Mouse (Mus musculus): ENCODE measurements at regions not wholly inside any gene's neighbourhood (a gene's known extent, or its start where the extent isn't known, plus 50 kb on each side); places are given as distances from the start of the nearest gene placed in this dataset.

GRCm38 (mm10) chr2:179099783-179100182 lies 342.4 kb upstream of the Cdh4 start:
- H3K27ac ChIP-seq (ENCODE audit: insufficient read depth, low read depth, low read length), result no peak overlapping the region
- TF ChIP-seq POLR2A (IDR thresholded peaks at IDR 0.05; ENCODE audit: insufficient read depth, low read depth, low read length) (no peak), CTCF (IDR thresholded peaks at IDR 0.05; ENCODE audit: insufficient read depth, low read depth, low read length) (no peak)

DNA sequence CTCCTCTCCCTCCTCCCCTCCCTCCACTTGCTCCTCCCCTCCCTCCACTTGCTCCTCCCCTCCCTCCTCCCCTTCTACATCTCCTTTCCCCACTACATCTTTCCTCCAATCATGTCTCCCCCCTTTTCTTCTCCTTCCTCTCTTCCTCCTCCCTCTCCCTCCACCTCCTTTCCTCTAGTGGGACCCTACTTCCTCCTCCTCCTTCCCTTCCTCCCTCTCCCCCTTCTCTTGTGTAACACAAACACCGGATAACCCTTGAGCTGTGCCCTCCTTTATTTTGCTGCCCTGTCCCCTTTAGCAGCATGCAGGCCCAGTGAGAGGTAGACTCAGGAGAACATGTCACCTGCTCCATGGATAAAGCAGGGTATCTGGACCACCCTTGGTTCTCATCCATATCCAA lies 339.1 kb upstream of the Cdh4 start:
- H3K4me3 ChIP-seq (ENCODE audit: insufficient read depth, low read depth, low read length), result no peak overlapping the region
- WGBS, result 76% methylated on average over 1 of the region's 1 CpGs
- TF ChIP-seq CTCF (IDR thresholded peaks at IDR 0.05; ENCODE audit: insufficient read depth, low read depth, low read length) (no peak), POLR2A (IDR thresholded peaks at IDR 0.05; ENCODE audit: insufficient read depth, low read depth, low read length) (no peak)
- peaks cover 18% of the 10 kb centered on the region for H3K4me1 ChIP-seq (ENCODE audit: control insufficient read depth, insufficient read depth, low read length)
- H3K27ac ChIP-seq (ENCODE audit: insufficient read depth, low read depth, low read length), result no peak overlapping the region

More at GRCm38 (mm10) chr2:179099783-179100182, 342.4 kb upstream of the Cdh4 start:
- 94% methylated on average over 1 of the region's 1 CpGs for WGBS
- no peak overlapping the region for H3K4me3 ChIP-seq (ENCODE audit: insufficient read depth, low read depth, low read length)
- peaks cover 10% of the 10 kb centered on the region for H3K4me1 ChIP-seq (ENCODE audit: control insufficient read depth, insufficient read depth, low read length)

GRCm38 (mm10) chr2:179112951-179113350 lies 329.3 kb upstream of the Cdh4 start:
- WGBS, result 65% methylated on average over 5 of the region's 5 CpGs
- TF ChIP-seq CTCF (IDR thresholded peaks at IDR 0.05; ENCODE audit: insufficient read depth, low read depth, low read length), result no peak
- no peak for TF ChIP-seq POLR2A (IDR thresholded peaks at IDR 0.05; ENCODE audit: insufficient read depth, low read depth, low read length)

GRCm38 (mm10) chr2:179128018-179128417 lies 314.2 kb upstream of the Cdh4 start:
- no peak overlapping the region for H3K27ac ChIP-seq (ENCODE audit: insufficient read depth, low read depth, low read length)
- no peak overlapping the region for H3K4me3 ChIP-seq (ENCODE audit: insufficient read depth, low read depth, low read length)
- TF ChIP-seq POLR2A (IDR thresholded peaks at IDR 0.05; ENCODE audit: insufficient read depth, low read depth, low read length), result no peak
- TF ChIP-seq CTCF (IDR thresholded peaks at IDR 0.05; ENCODE audit: insufficient read depth, low read depth, low read length), result no peak
- H3K4me1 ChIP-seq (ENCODE audit: control insufficient read depth, insufficient read depth, low read length), result peaks cover 3% of the 10 kb centered on the region; the same call in 1 of the 2 replicates
- 86% methylated on average over 3 of the region's 3 CpGs for WGBS

More at GRCm38 (mm10) chr2:179112951-179113350, 329.3 kb upstream of the Cdh4 start:
- Histone ChIP-seq H3K4me1 (ENCODE audit: control insufficient read depth, insufficient read depth, low read length) (peaks cover 12% of the 10 kb centered on the region), H3K27ac (ENCODE audit: insufficient read depth, low read depth, low read length) (no peak overlapping the region), H3K4me3 (ENCODE audit: insufficient read depth, low read depth, low read length) (no peak overlapping the region)

DNA sequence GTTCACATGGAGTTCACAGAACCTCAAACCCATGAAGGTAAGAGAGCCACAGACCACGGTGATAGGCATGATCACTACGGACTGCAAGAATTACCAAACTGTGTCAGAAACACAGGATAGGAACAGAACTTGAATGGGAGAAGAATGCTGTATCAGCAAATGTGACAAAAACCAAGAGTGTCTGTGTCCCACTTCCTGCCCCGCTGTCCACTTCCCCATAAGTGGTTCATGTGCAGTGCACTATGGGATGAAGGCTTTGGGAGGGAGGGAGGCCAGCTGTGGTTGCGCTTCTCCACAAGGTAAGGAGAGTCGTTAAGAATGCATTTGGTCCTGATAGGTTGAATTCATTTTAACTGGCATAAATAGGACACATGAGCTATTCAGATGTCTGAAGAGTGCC lies 313.8 kb upstream of the Cdh4 start:
- no peak for TF ChIP-seq POLR2A (IDR thresholded peaks at IDR 0.05; ENCODE audit: insufficient read depth, low read depth, low read length)
- TF ChIP-seq CTCF (IDR thresholded peaks at IDR 0.05; ENCODE audit: insufficient read depth, low read depth, low read length), result no peak
- H3K4me3 ChIP-seq (ENCODE audit: insufficient read depth, low read depth, low read length), result no peak overlapping the region
- 95% methylated on average over 5 of the region's 5 CpGs for WGBS
- no peak overlapping the region for H3K27ac ChIP-seq (ENCODE audit: insufficient read depth, low read depth, low read length)
- H3K4me1 ChIP-seq (ENCODE audit: control insufficient read depth, insufficient read depth, low read length), result peaks cover 3% of the 10 kb centered on the region; the same call in 1 of the 2 replicates

DNA sequence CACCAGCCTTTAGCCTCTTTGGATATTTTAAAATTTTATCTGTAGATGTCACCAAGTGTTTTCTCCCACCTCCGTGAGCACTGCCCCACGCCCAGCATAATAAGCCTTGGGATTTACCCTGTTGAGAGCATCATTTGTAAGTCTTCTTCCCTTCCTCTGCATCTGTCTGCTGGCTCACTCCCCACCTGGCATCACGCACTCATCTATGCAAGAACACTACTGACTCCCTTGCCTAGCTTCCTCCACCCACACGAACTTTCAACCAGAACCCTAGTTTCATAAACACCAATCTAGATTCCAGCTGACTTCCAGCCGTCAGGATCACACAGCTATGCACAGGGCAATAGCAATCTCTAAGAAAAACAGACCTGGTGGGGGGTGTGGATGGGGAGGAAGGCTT lies 311.2 kb upstream of the Cdh4 start:
- no peak for TF ChIP-seq CTCF (IDR thresholded peaks at IDR 0.05; ENCODE audit: insufficient read depth, low read depth, low read length)
- TF ChIP-seq POLR2A (IDR thresholded peaks at IDR 0.05; ENCODE audit: insufficient read depth, low read depth, low read length), result no peak
- H3K4me3 ChIP-seq (ENCODE audit: insufficient read depth, low read depth, low read length), result no peak overlapping the region
- WGBS, result 55% methylated on average over 5 of the region's 5 CpGs

GRCm38 (mm10) chr2:179142313-179142712 lies 299.9 kb upstream of the Cdh4 start:
- TF ChIP-seq CTCF (IDR thresholded peaks at IDR 0.05; ENCODE audit: insufficient read depth, low read depth, low read length) (no peak), POLR2A (IDR thresholded peaks at IDR 0.05; ENCODE audit: insufficient read depth, low read depth, low read length) (no peak)
- WGBS, result 87% methylated on average over 8 of the region's 8 CpGs
- no peak overlapping the region for H3K27ac ChIP-seq (ENCODE audit: insufficient read depth, low read depth, low read length)
- no peak overlapping the region for H3K4me3 ChIP-seq (ENCODE audit: insufficient read depth, low read depth, low read length)
- H3K4me1 ChIP-seq (ENCODE audit: control insufficient read depth, insufficient read depth, low read length), result no peaks in the 10 kb centered on the region

More for the DNA sequence above, 311.2 kb upstream of the Cdh4 start:
- Histone ChIP-seq H3K4me1 (ENCODE audit: control insufficient read depth, insufficient read depth, low read length) (no peaks in the 10 kb centered on the region), H3K27ac (ENCODE audit: insufficient read depth, low read depth, low read length) (no peak overlapping the region)

DNA sequence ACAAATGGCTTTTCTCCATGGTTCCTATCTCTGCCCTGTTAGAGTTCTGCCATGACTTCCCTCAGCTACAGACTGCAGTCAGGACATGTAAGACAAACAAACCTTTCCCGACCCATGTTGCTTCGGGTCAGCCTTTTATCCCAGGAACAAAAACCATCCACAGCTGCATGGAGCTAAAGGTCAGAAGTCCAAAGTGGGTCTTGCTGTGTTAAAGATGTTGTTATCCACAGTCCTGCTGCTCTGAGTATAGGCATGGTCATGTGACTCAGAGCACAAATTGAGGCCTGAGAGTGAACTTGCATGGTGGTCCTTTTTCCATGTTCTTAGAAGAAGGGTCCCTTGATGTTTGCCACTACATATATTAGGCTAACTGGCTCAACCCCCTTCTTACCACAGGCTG lies 296.5 kb upstream of the Cdh4 start:
- 76% methylated on average over 2 of the region's 2 CpGs for WGBS

DNA sequence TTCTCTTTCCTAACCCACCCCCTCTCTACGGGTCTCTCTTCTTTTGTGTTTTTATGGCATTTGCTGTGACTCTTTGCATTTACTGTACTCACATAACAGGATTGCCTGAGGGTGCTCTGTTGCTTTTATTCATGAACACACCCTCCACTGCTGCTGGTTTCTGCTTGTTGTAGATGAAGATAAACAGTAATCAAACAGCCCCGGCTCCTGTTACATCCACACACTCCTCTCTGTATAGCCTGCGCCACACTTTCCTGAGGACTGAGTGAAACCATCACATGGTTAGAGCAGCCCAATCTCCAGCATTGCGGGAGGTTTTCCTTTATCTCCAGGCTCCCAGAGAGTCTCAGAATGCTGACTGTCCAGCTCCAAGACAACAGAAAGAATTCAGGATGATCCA lies 296.0 kb upstream of the Cdh4 start:
- Histone ChIP-seq H3K4me3 (ENCODE audit: insufficient read depth, low read depth, low read length) (no peak overlapping the region), H3K27ac (ENCODE audit: insufficient read depth, low read depth, low read length) (no peak overlapping the region), H3K4me1 (ENCODE audit: control insufficient read depth, insufficient read depth, low read length) (no peaks in the 10 kb centered on the region)
- 75% methylated on average over 4 of the region's 4 CpGs for WGBS
- TF ChIP-seq POLR2A (IDR thresholded peaks at IDR 0.05; ENCODE audit: insufficient read depth, low read depth, low read length) (no peak), CTCF (IDR thresholded peaks at IDR 0.05; ENCODE audit: insufficient read depth, low read depth, low read length) (no peak)

More for the DNA sequence above, 296.5 kb upstream of the Cdh4 start:
- Histone ChIP-seq H3K4me3 (ENCODE audit: insufficient read depth, low read depth, low read length) (no peak overlapping the region), H3K27ac (ENCODE audit: insufficient read depth, low read depth, low read length) (no peak overlapping the region), H3K4me1 (ENCODE audit: control insufficient read depth, insufficient read depth, low read length) (no peaks in the 10 kb centered on the region)
- no peak for TF ChIP-seq POLR2A (IDR thresholded peaks at IDR 0.05; ENCODE audit: insufficient read depth, low read depth, low read length)
- no peak for TF ChIP-seq CTCF (IDR thresholded peaks at IDR 0.05; ENCODE audit: insufficient read depth, low read depth, low read length)

- no peak overlapping the region for H3K4me3 ChIP-seq (ENCODE audit: insufficient read depth, low read depth, low read length)
- 70% methylated on average over 5 of the region's 5 CpGs for WGBS
- H3K27ac ChIP-seq (ENCODE audit: insufficient read depth, low read depth, low read length), result no peak overlapping the region
- TF ChIP-seq CTCF (IDR thresholded peaks at IDR 0.05; ENCODE audit: insufficient read depth, low read depth, low read length), result no peak
- TF ChIP-seq POLR2A (IDR thresholded peaks at IDR 0.05; ENCODE audit: insufficient read depth, low read depth, low read length), result no peak
- H3K4me1 ChIP-seq (ENCODE audit: control insufficient read depth, insufficient read depth, low read length), result no peaks in the 10 kb centered on the region
Observed at GRCm38 (mm10) chr2:179148194-179148593, 294.0 kb upstream of the Cdh4 start.
